Comparison of ENCODE assay signal across 12 mouse cellular contexts in the genomic region with DNA sequence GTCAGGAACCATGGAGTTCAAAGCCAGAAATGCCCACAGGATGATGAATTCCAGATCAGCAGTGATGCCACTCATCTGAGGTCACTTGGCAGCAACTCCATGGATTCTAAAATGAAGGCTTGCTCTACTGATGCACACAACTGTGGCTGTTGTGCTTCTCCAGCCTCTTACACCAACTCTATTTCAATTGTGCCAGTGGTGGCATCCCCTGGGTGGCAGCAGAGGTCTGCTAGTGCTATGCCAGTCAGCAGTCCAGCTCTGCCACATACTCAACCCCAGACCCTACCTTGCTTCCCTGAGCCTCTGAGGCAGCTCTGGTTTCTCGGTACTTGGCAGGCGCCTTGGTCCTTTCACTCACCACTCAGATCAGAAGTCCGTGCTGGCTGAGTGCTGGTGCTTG. TPM values are rescaled to one million over a fixed set of nuclear protein-coding genes. Genes with fewer than 3 reads are reported as not detected.
A peak's percentile ranks its signal among the peaks of the same experiment; 100 is the strongest.
DNase-seq lines count a peak whose midpoint lies in the region; ATAC-seq and TF ChIP-seq lines count a peak whose summit lies in the region.
"Had no signal": no experiment of that assay in that cellular context is flagged by ENCODE, and none has a peak within 500 bp of the region (broad histone marks: within the 10 kb centered on the region; RNA-seq: fewer than 3 reads in every experiment).

No protein-coding gene starts in this region.

- H3K4me1 ChIP-seq in lung, embryonic 14.5 days (ENCODE audit: insufficient read depth): no peaks in the 10 kb centered on the region
- no peaks in the 10 kb centered on the region for H3K4me1 ChIP-seq in embryonic fibroblast, embryonic 13.5 days (ENCODE audit: control insufficient read depth, insufficient read depth, low read length)
- H3K4me1 ChIP-seq: embryonic facial prominence, embryonic 12.5 days had no signal

- H3K36me3 ChIP-seq in lung, embryonic 14.5 days (ENCODE audit: insufficient read depth): no peaks in the 10 kb centered on the region
- H3K36me3 ChIP-seq: embryonic facial prominence, embryonic 12.5 days had no signal

- no peaks in the 10 kb centered on the region for H3K27me3 ChIP-seq in lung, embryonic 14.5 days (ENCODE audit: insufficient read depth, low read length)
- H3K27me3 ChIP-seq: embryonic facial prominence, embryonic 12.5 days had no signal

- intact Hi-C loops in gastrocnemius, adult 2 months (cut with DNase I): loop anchor here (2.0 to 10.0 kb wide), 3 partner anchors 54 to 278 kb away; no protein-coding TSS in a partner anchor
- intact Hi-C loops in gastrocnemius, postnatal 36 days (cut with DNase I): loop anchor here (5.0 to 10.0 kb wide), 2 partner anchors 264 to 278 kb away; no protein-coding TSS in a partner anchor

- TF ChIP-seq POLR2A in embryonic fibroblast, embryonic 13.5 days (IDR thresholded peaks at IDR 0.05; ENCODE audit: low read depth, low read length): no peak

- no peak overlapping the region for H3K4me3 ChIP-seq in gastrocnemius, adult 2 months
- H3K4me3 ChIP-seq in lung, embryonic 14.5 days (ENCODE audit: low read depth, low read length): no peak overlapping the region
- no peak overlapping the region for H3K4me3 ChIP-seq in embryonic fibroblast, embryonic 13.5 days (ENCODE audit: insufficient read depth, low read length)
- H3K4me3 ChIP-seq: embryonic facial prominence, embryonic 12.5 days had no signal

- H3K4me2 ChIP-seq in lung, embryonic 14.5 days: no peak overlapping the region
- H3K4me2 ChIP-seq: embryonic facial prominence, embryonic 12.5 days; liver, embryonic 11.5 days had no signal

- H3K27ac ChIP-seq in gastrocnemius, adult 2 months: no peak overlapping the region
- no peak overlapping the region for H3K27ac ChIP-seq in lung, embryonic 14.5 days (ENCODE audit: low read depth)
- no peak overlapping the region for H3K27ac ChIP-seq in embryonic fibroblast, embryonic 13.5 days (ENCODE audit: insufficient read depth, low read length)
- H3K27ac ChIP-seq: embryonic facial prominence, embryonic 12.5 days had no signal

- no peak for ATAC-seq in lung, embryonic 14.5 days (ENCODE audit: insufficient read depth)
- ATAC-seq in erythroblast, adult 5-6 weeks (replicated peaks; ENCODE audit: low FRiP score, poor library complexity, severe bottlenecking): no peak

- WGBS in lung, embryonic 14.5 days: 65% methylated on average over 3 of the region's 3 CpGs

- peak; percentile 59 for TF ChIP-seq CTCF in gastrocnemius, adult 2 months (IDR thresholded peaks at IDR 0.05)
- TF ChIP-seq CTCF in lung, embryonic 14.5 days (IDR thresholded peaks at IDR 0.05; ENCODE audit: low read depth): peak; percentile 54
- TF ChIP-seq CTCF in embryonic fibroblast, embryonic 13.5 days (IDR thresholded peaks at IDR 0.05; ENCODE audit: borderline replicate concordance, insufficient read depth, low read length): peak; percentile 32; the same call in 1 of the 2 replicates

- DNase-seq in gastrocnemius, adult 2 months: peak; percentile 73
- DNase-seq in gastrocnemius, postnatal 36 days: no peak
- DNase-seq in lung, embryonic 14.5 days: no peak
- no peak for DNase-seq in lung, postnatal 14 days
- DNase-seq in right cerebral cortex, postnatal 4 days: peak; percentile 29
- DNase-seq in kidney, adult 8-10 months: no peak
- DNase-seq: kidney, adult 11 months; thymus, adult 2 months had no signal

- no peaks in the 10 kb centered on the region for H3K9me3 ChIP-seq in lung, embryonic 14.5 days (ENCODE audit: low read depth, low read length)
- H3K9me3 ChIP-seq: embryonic facial prominence, embryonic 12.5 days had no signal

- no peak overlapping the region for H3K9ac ChIP-seq in lung, embryonic 14.5 days
- H3K9ac ChIP-seq: embryonic facial prominence, embryonic 12.5 days had no signal

RNA-seq across cellular contexts. Expression of gene Pomc, which starts 25.9 kb away (rescaled TPM):
- not detected for total RNA-seq in gastrocnemius, adult 2 months (2021)
- total RNA-seq in gastrocnemius, postnatal 36 days (2021): not detected
- 1.6 and 2.5 TPM in 2 replicates for polyA plus RNA-seq in lung, embryonic 14.5 days (2014; fragmentation: Nextera tagmentation; extraction: Ambion mirVana)
- polyA plus RNA-seq in embryonic fibroblast, embryonic 13.5 days (2011; ENCODE audit: insufficient read length, low read depth, missing spikeins): 0.52 TPM in 1 of 2 replicates, not detected in the other
- not detected in 2 replicates for total RNA-seq in erythroblast, adult 5-6 weeks (2015; ENCODE audit: low replicate concordance)
- total RNA-seq in erythroblast, adult 5-6 weeks (2017; ENCODE audit: low replicate concordance): not detected in 2 replicates

Comparison
In these comparisons a context has a peak if more than half of its experiments do, and no peak if none do; other contexts are left out.
1. DNase-seq: peak in gastrocnemius, adult 2 months (single experiment) and right cerebral cortex, postnatal 4 days (single experiment); none in gastrocnemius, postnatal 36 days (0 of 2), lung, embryonic 14.5 days (single experiment), lung, postnatal 14 days (single experiment) and kidney, adult 8-10 months (0 of 2).
2. Peak in every context shown above with its lines, with median percentiles within 50 percentile points of each other: CTCF ChIP-seq.